Mouse (Mus musculus) small intestine, adult 10 weeks (tissue): ENCODE data around the gene Slc22a12. TPM values are rescaled to one million over a fixed set of nuclear protein-coding genes. Genes with fewer than 3 reads are reported as not detected.

Experiments used
- polyA plus RNA-seq: library from polyadenylated mRNA; stranded (reverse); fragments of 350-450 nt; fragmentation: Illumina TruSeq; extraction: RNeasy Lipid Tissue Mini Kit (QIAGEN cat#74804); gene quantifications from one replicate; pipeline ENCODE4 v1.2.3, GENCODE M21; 2014; ENCODE audit warnings: low replicate concordance

Slc22a12 gene
- not detected for polyA plus RNA-seq

DNA sequence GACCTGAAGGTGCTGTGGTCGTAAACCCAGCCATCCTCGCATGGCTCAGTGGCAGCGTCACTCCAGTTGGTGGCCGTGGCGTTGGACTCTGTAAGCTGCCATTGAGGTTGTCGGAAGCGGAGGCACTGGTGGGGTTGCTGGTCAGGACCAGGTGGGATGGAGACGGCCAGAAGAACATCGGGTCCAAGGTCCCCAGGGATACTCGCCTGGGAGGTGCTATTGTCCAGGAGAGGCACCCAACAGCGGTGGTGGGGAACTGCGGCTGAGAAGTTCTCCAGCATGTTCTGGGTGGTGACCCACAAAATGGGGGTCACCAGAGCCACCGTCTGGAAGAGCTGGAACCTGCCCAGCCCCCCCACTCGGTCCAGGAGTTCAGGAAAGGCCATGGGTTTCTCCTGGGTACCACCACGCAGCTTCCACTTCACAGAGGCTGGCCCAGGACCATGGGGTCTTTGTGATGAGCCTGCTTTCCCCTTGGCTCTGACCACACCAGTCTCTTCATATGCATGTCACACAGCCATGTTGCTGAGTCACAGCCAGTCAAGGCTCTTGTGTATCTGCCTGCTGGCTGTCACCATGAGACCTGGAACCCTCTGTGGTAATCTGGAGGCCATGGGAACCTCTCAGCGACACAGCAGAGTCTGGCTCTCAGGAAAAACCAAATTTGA, at the start of gene Slc22a12:
Gene Slc22a12 (minus strand): TSS at position 666 of the 668 bp plus-strand sequence.

Other genes starting within 250 kb of the Slc22a12 start
- 4.0 TPM for gene Cdc42bpg, start 236.6 kb downstream of the Slc22a12 start, polyA plus RNA-seq
- 3.2 TPM for gene Men1, start 208.1 kb downstream of the Slc22a12 start, polyA plus RNA-seq
- 3.2 TPM for gene Map4k2, start 201.9 kb downstream of the Slc22a12 start, polyA plus RNA-seq
- gene Sf1, start 179.3 kb downstream of the Slc22a12 start, polyA plus RNA-seq, result 86.9 TPM
- 1.0 TPM for gene Pygm, start 158.6 kb downstream of the Slc22a12 start, polyA plus RNA-seq
- gene Rasgrp2, start 143.7 kb downstream of the Slc22a12 start, polyA plus RNA-seq, result 1.2 TPM
- gene Nrxn2, start 124.3 kb downstream of the Slc22a12 start, polyA plus RNA-seq, result not detected